Mouse (Mus musculus) thymus, postnatal 0 days (tissue): Measurements from ENCODE around the gene Vmn2r109. TPM values are rescaled to one million over a fixed set of nuclear protein-coding genes. Genes with fewer than 3 reads are reported as not detected.
"Not testable (repeated sequence)": the region's sequence is repeated elsewhere in the genome, so short reads cannot be mapped to it uniquely, and the experiment has no call there.

Experiments used
- DNase-seq: peaks from one replicate; pipeline ENCODE4 v3.0.0-alpha.2; 2015; ENCODE audit warnings: low spot score
- polyA plus RNA-seq: library from polyadenylated mRNA; unstranded; fragments of >200 nt; fragmentation: Nextera tagmentation; extraction: Ambion mirVana; gene quantifications from 2 replicates; pipeline ENCODE4 v1.2.1, GENCODE M21; 2015

Vmn2r109 gene
- polyA plus RNA-seq, result not detected in 2 replicates

DNA sequence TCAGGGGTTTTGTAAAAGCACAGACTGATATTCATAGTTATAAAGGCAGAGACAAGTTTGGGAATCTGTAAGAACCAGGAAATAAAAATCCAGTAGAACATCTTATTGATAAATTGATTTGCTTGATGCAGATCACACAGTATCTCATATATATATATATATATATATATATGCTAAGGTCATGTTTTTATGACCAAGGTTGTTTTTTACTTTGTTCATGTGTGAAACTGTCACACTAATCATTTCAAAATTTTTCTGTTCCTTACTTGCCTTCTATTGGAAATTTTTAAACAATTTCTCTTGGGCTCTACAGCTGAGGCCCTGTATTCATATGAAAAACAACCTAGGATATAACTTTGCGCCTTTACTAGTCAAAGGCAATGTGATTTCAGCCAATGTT is at the start of gene Vmn2r109:
Gene Vmn2r109 (minus strand): TSS at position 101 of the 400 bp plus-strand sequence.
- no peak for DNase-seq

DNA sequence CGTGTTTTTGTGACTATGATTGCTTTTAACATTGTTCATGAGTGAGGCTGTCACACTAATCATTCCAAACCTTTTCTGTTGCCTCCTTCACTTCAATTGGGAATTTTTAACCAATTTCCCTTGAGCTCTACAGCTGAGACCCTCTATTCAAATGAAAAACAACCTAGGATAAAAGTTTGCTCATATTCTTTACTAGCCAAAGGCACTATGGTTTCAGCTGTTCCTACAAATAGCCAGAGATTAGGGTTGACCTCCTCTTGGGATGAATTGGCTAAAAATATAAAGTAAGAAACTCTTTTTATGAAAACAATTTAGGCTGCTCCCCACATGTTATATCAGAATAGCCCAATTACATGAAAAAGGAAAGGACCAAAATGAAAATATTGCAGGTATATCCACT is 31.8 kb upstream of the Vmn2r109 start, which contains the start of gene Vmn2r110:
Gene Vmn2r110 (minus strand): TSS at position 101 of the 400 bp plus-strand sequence.
- DNase-seq, result no peak

DNA sequence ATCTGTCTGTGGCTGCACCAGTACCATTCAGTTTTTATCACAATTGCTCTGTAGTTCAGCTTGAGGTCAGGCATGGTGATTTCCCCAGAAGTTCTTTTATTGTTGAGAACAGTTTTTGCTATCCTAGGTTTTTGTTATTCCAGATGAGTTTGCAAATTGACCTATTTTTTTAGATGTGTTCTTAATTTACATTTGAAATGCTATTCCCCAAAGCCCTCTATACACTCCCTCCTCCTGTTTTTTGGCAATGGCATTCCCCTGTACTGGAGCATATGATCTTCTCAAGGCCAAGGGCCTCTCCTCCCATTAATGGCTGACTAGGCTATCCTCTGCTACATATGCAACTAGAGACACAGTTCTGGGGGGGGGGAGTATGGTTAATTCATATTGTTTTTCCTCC is 56.3 kb downstream of the Vmn2r109 start:
- DNase-seq, result not testable (repeated sequence)

DNA sequence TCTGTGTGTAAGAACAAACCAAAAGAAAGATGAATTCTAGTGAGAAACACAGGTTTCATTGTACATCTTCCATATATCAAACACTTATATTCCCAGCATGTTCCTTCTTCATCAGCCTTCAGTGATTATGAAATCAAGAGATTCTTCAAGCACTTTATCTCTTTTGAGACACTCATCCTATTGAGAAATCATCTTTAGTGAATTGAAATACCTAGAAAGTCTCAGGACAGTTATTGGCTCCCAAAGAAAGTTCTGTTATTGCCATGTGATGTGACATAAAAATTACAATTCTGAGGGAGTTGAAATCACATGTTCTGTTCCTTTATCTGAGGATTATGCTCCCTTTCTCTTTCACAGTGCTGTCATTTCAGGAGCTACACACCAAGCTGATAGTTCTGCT is 66.7 kb downstream of the Vmn2r109 start, which contains the start of gene Vmn1r225:
Gene Vmn1r225 (plus strand): TSS at position 301 of the 400 bp plus-strand sequence.
- DNase-seq, result no peak

Other genes with a start within 250 kb of the Vmn2r109 start
- not detected in 2 replicates for gene Vmn2r107, start 219.5 kb downstream of the Vmn2r109 start, polyA plus RNA-seq
- gene Vmn1r224, start 150.6 kb downstream of the Vmn2r109 start, polyA plus RNA-seq, result not detected in 2 replicates
- gene Vmn2r108, start 83.4 kb downstream of the Vmn2r109 start, polyA plus RNA-seq, result not detected in 2 replicates
- gene Vmn1r225, start 66.6 kb downstream of the Vmn2r109 start, polyA plus RNA-seq, result not detected in 2 replicates
- 0.03 and 0.04 TPM in 2 replicates for gene Vmn2r110, start 31.7 kb upstream of the Vmn2r109 start, polyA plus RNA-seq
- gene Fpr-rs3, start 60.1 kb upstream of the Vmn2r109 start, polyA plus RNA-seq, result not detected in 2 replicates
- gene Vmn1r226, start 118.1 kb upstream of the Vmn2r109 start, polyA plus RNA-seq, result not detected in 2 replicates
- gene Vmn1r227, start 165.1 kb upstream of the Vmn2r109 start, polyA plus RNA-seq, result not detected in 2 replicates
- not detected in 2 replicates for gene Vmn1r228, start 221.4 kb upstream of the Vmn2r109 start, polyA plus RNA-seq
- not detected in 2 replicates for gene Vmn1r229, start 246.8 kb upstream of the Vmn2r109 start, polyA plus RNA-seq